Mouse (Mus musculus) CH12.LX (cell line): ENCODE data around the gene Alk. TPM values are rescaled to one million over a fixed set of nuclear protein-coding genes. Genes with fewer than 3 reads are reported as not detected.

Experiments used
- DNase-seq: peaks from one replicate; pipeline ENCODE4 v3.0.0-alpha.2; 2013; ENCODE audit errors: extremely low read depth
- H3K27ac ChIP-seq: 2 replicates; pipeline ENCODE4 v1.5.1; 2012; ENCODE audit warnings: low read depth, mild to moderate bottlenecking, control low read depth, moderate library complexity; ENCODE audit not compliant: insufficient read depth
- H3K27me3 ChIP-seq: replicated peaks from 2 replicates; pipeline ENCODE3; 2012; ENCODE audit warnings: inconsistent platforms
- H3K36me3 ChIP-seq, 2 experiments: replicated peaks in 1 of 2; 2 replicates each; pipeline versions ENCODE3 to v1.6.1; 2012; ENCODE audit warnings: inconsistent platforms in 1 of 2, low read length in 1 of 2, mild to moderate bottlenecking in 1 of 2, mixed read lengths in 1 of 2, moderate library complexity in 1 of 2; ENCODE audit not compliant: control insufficient read depth in 1 of 2, insufficient read depth in 1 of 2
- H3K4me1 ChIP-seq, 2 experiments: 2 replicates each; pipeline ENCODE4 v1.6.1; 2012; ENCODE audit warnings: inconsistent platforms in 1 of 2, moderate library complexity in 1 of 2; ENCODE audit not compliant: insufficient read depth in 2 of 2, control insufficient read depth in 1 of 2
- H3K4me2 ChIP-seq: 2 replicates; pipeline ENCODE4 v1.6.1; 2012; ENCODE audit warnings: low read depth, mild to moderate bottlenecking, control low read depth; ENCODE audit not compliant: poor library complexity, insufficient read depth, severe bottlenecking
- H3K4me3 ChIP-seq, 3 experiments: fragments of 150-350 bp in 1 of 3; sonication (generic) in 1 of 3; replicated peaks in 1 of 3; 2 replicates each; pipeline versions ENCODE3 to v1.5.1; 2011 to 2012; ENCODE audit warnings: low read depth in 2 of 3, low read length in 2 of 3, mild to moderate bottlenecking in 2 of 3, moderate library complexity in 2 of 3, control low read depth in 1 of 3, improper control_type of control experiment in 1 of 3, inconsistent platforms in 1 of 3, mixed read lengths in 1 of 3; ENCODE audit not compliant: poor library complexity in 1 of 3
- H3K79me2 ChIP-seq: replicated peaks from 2 replicates; pipeline ENCODE4 v1.6.1; 2012; ENCODE audit warnings: mild to moderate bottlenecking, moderate library complexity; ENCODE audit not compliant: control insufficient read depth, poor library complexity, insufficient read depth, severe bottlenecking; ENCODE audit errors: extremely low read depth
- H3K9ac ChIP-seq: 2 replicates; pipeline ENCODE4 v1.6.1; 2012; ENCODE audit warnings: low read depth, mild to moderate bottlenecking, control low read depth, moderate library complexity; ENCODE audit not compliant: insufficient read depth
- H3K9me3 ChIP-seq: replicated peaks from 2 replicates; pipeline ENCODE3; 2012; ENCODE audit warnings: low read length, inconsistent platforms, mixed read lengths
- BHLHE40 ChIP-seq: IDR thresholded peaks from 2 replicates; pipeline ENCODE4 v1.6.1; 2011; ENCODE audit warnings: mild to moderate bottlenecking, low read depth, low read length, improper control_type of control experiment
- CHD1 ChIP-seq: IDR thresholded peaks from 2 replicates; pipeline ENCODE4 v1.6.1; 2012; ENCODE audit warnings: low read depth, low read length, improper control_type of control experiment, inconsistent platforms
- CHD2 ChIP-seq: IDR thresholded peaks from 2 replicates; pipeline ENCODE4 v1.6.1; 2011; ENCODE audit warnings: low read length, improper control_type of control experiment
- EP300 ChIP-seq: IDR thresholded peaks from 2 replicates; pipeline ENCODE4 v1.6.1; 2011; ENCODE audit warnings: low read length, improper control_type of control experiment
- HCFC1 ChIP-seq: IDR thresholded peaks from 2 replicates; pipeline ENCODE4 v1.6.1; 2012; ENCODE audit warnings: low read depth, mild to moderate bottlenecking, inconsistent platforms, low read length, improper control_type of control experiment
- IRF4 ChIP-seq: IDR thresholded peaks from 2 replicates; pipeline ENCODE4 v1.6.1; 2014; ENCODE audit warnings: low read depth, mild to moderate bottlenecking, inconsistent platforms, low read length, improper control_type of control experiment
- JUN ChIP-seq: IDR thresholded peaks from 2 replicates; pipeline ENCODE4 v1.6.1; 2011; ENCODE audit warnings: low read depth, mild to moderate bottlenecking, low read length, improper control_type of control experiment, moderate library complexity; ENCODE audit not compliant: insufficient read depth
- JUND ChIP-seq: conservative IDR thresholded peaks from 2 replicates; pipeline ENCODE4 v1.6.1; 2011; ENCODE audit warnings: low read depth, low read length, improper control_type of control experiment
- KAT2A ChIP-seq: IDR thresholded peaks from 2 replicates; pipeline ENCODE4 v1.6.1; 2012; ENCODE audit warnings: low read length, improper control_type of control experiment, inconsistent platforms; ENCODE audit not compliant: insufficient replicate concordance
- MAX ChIP-seq: IDR thresholded peaks from 2 replicates; pipeline ENCODE4 v1.6.1; 2011; ENCODE audit warnings: low read length, improper control_type of control experiment
- MAZ ChIP-seq: IDR thresholded peaks from 2 replicates; pipeline ENCODE4 v1.6.1; 2012; ENCODE audit warnings: low read depth, mild to moderate bottlenecking, inconsistent platforms, low read length, improper control_type of control experiment, moderate library complexity
- MEF2A ChIP-seq: IDR thresholded peaks from 2 replicates; pipeline ENCODE4 v1.6.1; 2014; ENCODE audit warnings: low read depth, mild to moderate bottlenecking, inconsistent platforms, low read length, improper control_type of control experiment, borderline replicate concordance
- NRF1 ChIP-seq: IDR thresholded peaks from 2 replicates; pipeline ENCODE4 v1.6.1; 2014; ENCODE audit warnings: low read depth, mild to moderate bottlenecking, inconsistent platforms, low read length, improper control_type of control experiment, moderate library complexity
- PAX5 ChIP-seq: IDR thresholded peaks from 2 replicates; pipeline ENCODE4 v1.6.1; 2012; ENCODE audit warnings: low read length, inconsistent platforms, mixed read lengths
- POLR2AphosphoS2 ChIP-seq: IDR thresholded peaks from 2 replicates; pipeline ENCODE4 v1.6.1; 2011; ENCODE audit warnings: low read depth, low read length, improper control_type of control experiment
- RAD21 ChIP-seq: IDR thresholded peaks from 2 replicates; pipeline ENCODE4 v1.6.1; 2011; ENCODE audit warnings: low read depth, mild to moderate bottlenecking, low read length, improper control_type of control experiment, moderate library complexity
- SIN3A ChIP-seq: IDR thresholded peaks from 2 replicates; pipeline ENCODE4 v1.6.1; 2012; ENCODE audit warnings: low read length, improper control_type of control experiment, inconsistent platforms
- SMC3 ChIP-seq: IDR thresholded peaks from 2 replicates; pipeline ENCODE4 v1.6.1; 2011; ENCODE audit warnings: low read depth, low read length, improper control_type of control experiment
- TCF12 ChIP-seq: IDR thresholded peaks from 2 replicates; pipeline ENCODE4 v1.6.1; 2014; ENCODE audit warnings: low read depth, mild to moderate bottlenecking, inconsistent platforms, low read length, improper control_type of control experiment
- USF1 ChIP-seq: IDR thresholded peaks from 2 replicates; pipeline ENCODE4 v1.6.1; 2014; ENCODE audit warnings: low read depth, mild to moderate bottlenecking, inconsistent platforms, low read length, improper control_type of control experiment
- ZC3H11A ChIP-seq: IDR thresholded peaks from 2 replicates; pipeline ENCODE4 v1.6.1; 2012; ENCODE audit warnings: low read depth, mild to moderate bottlenecking, inconsistent platforms, low read length, improper control_type of control experiment
- ZKSCAN1 ChIP-seq: IDR thresholded peaks from 2 replicates; pipeline ENCODE4 v1.6.1; 2012; ENCODE audit warnings: low read depth, inconsistent platforms, low read length, improper control_type of control experiment, borderline replicate concordance
- dilution Hi-C: fragments of 300-500 bp; cut with MboI; formaldehyde crosslinking; loops from 2 replicates; pipeline ENCODE4 v1.14.3; 2020; ENCODE audit warnings: low sequenced_read_pairs; ENCODE audit not compliant: extremely low pct_unique_long_range_greater_than_20kb, extremely low pct_ligation_motif_present
- in situ Hi-C: fragments of 300-500 bp; cut with MboI; formaldehyde crosslinking; loops from 3 replicates; pipeline ENCODE4 v1.14.3; 2019; ENCODE audit warnings: low sequenced_read_pairs, low pct_ligation_motif_present, low pct_unique_long_range_greater_than_20kb, mixed read lengths
- polyA plus RNA-seq: library from polyadenylated mRNA; unstranded; fragments of >175 nt; gene quantifications from 2 replicates; pipeline ENCODE4 v1.2.1, GENCODE M21; 2012; ENCODE audit warnings: low read depth; ENCODE audit not compliant: insufficient read length
- total RNA-seq, 2 experiments: library from RNA; depleted of rRNA; stranded (reverse); fragments of 300-350 nt in 1 of 2; fragments of >200 nt in 1 of 2; gene quantifications; 2 replicates each; pipeline ENCODE4 v1.2.3; 2012 to 2014

Gene Alk
- total and polyA plus RNA-seq, 3 experiments = 0.38 to 0.63 (median 0.44) TPM

DNA sequence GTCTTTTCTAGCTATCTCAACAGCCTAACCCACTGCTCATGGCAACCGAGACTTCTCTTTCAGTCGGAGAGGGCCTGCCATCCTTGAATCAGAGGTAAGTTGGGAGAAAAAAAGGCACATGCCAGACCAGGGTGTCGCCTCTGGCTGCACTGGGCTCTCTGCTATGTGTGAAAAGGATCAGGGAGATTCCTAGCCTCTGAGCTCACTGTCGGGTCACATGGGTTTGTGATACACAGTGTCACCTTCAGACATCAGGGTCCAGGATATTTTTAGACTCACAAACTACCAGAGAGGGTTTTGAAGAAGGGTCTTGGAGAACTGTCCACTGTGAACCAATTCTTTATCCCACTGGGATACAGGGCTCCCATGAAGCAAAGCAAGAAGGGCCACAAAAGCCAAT is 352.9 kb downstream of the Alk start:
- Histone ChIP-seq H3K4me3 (no peak overlapping the region), H3K4me1 (peaks cover 25 to 32% of the 10 kb centered on the region in 2 experiments), H3K27ac (no peak overlapping the region), H3K79me2 (no peaks in the 10 kb centered on the region), H3K9me3 (no peaks in the 10 kb centered on the region), H3K36me3 (no peaks in the 10 kb centered on the region), H3K27me3 (no peaks in the 10 kb centered on the region), H3K9ac (no peak overlapping the region), H3K4me2 (no peak overlapping the region)
- dilution Hi-C loops = no loop called here
- in situ Hi-C loops = no loop called here
- no peak for DNase-seq
- TF ChIP-seq TCF12 = no peak
- no peak for TF ChIP-seq ZC3H11A
- TF ChIP-seq CHD1 = no peak
- TF ChIP-seq JUND = no peak
- TF ChIP-seq BHLHE40 = no peak
- no peak for TF ChIP-seq NRF1
- no peak for TF ChIP-seq MAX

DNA sequence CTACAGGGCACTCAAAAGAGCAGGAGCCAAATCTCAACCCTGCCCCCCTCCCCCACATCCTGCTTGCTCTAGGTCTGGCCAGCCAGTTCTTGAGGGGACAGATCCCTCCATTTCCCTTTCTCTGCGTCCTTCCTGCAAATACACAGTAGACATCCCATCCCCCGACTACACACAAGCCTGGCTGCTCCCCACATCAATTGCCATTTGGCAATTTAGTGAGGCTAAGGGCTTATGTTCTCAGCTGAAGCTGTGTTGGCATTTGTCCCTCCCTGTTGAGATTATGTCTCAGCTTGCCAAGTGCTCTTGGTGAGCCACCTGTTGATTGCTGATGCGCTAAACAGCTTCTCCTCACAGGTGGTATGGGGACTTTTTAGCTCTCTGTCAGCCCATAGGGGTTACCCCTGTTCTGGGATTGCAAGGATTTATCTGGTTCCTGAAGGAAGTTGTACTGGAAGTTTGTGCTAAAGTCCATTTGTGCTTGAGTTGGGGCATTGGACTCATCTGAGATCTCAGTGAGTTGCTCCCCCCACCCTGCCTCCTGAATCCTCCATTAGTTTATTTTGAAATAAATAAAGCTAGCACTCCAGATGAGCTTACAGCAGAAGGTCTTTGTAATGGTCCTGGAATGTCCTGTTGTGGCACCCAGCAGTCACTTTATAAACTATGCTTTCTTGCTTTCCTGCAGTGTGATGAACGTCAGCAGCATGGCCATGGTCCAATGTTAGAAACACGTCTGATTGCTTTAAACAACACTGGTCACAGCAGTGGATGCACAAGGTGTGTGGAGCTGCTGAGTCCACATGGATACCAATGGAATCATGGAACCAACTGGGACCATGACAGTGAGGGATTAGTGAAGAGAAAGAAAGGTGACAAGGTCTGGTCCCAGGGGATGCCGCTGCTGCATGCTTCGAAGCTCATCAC is 353.7 kb downstream of the Alk start:
- TF ChIP-seq HCFC1 = no peak
- TF ChIP-seq CHD2 = no peak
- no peak for TF ChIP-seq MAZ
- no peak for TF ChIP-seq MEF2A
- no peak for TF ChIP-seq PAX5
- no peak for TF ChIP-seq JUN
- no peak for TF ChIP-seq USF1
- TF ChIP-seq ZKSCAN1 = no peak
- no peak for TF ChIP-seq RAD21
- TF ChIP-seq POLR2AphosphoS2 = no peak
- TF ChIP-seq SIN3A = no peak
- TF ChIP-seq EP300 = no peak
- no peak for TF ChIP-seq KAT2A
- no peak for TF ChIP-seq IRF4
- TF ChIP-seq SMC3 = no peak
- dilution Hi-C loops = no loop called here

More for the DNA sequence above, 353.7 kb downstream of the Alk start:
- H3K9ac ChIP-seq = no peak overlapping the region
- no peaks in the 10 kb centered on the region for H3K27me3 ChIP-seq
- H3K4me2 ChIP-seq = no peak overlapping the region
- H3K4me1 ChIP-seq = peaks cover 25 to 32% of the 10 kb centered on the region in 2 experiments
- no peak for DNase-seq
- H3K36me3 ChIP-seq = no peaks in the 10 kb centered on the region
- no peaks in the 10 kb centered on the region for H3K9me3 ChIP-seq
- in situ Hi-C loops = no loop called here
- H3K27ac ChIP-seq = no peak overlapping the region
- no peaks in the 10 kb centered on the region for H3K79me2 ChIP-seq
- H3K4me3 ChIP-seq = no peak overlapping the region
